Mouse (Mus musculus) stomach, postnatal 0 days (tissue): Measurements from ENCODE around the gene C1ql4. TPM values are rescaled to one million over a fixed set of nuclear protein-coding genes. Genes with fewer than 3 reads are reported as not detected.
A peak's percentile ranks its signal among the peaks of the same experiment; 100 is the strongest.
"Not testable (repeated sequence)": the region's sequence is repeated elsewhere in the genome, so short reads cannot be mapped to it uniquely, and the experiment has no call there.

Experiments
- ATAC-seq: fragments of 200-750 bp; cut with Nextera tagmentation; 2 replicates; pipeline ENCODE4 v1.8.0; 2017; ENCODE audit not compliant: low FRiP score, low TSS enrichment
- DNase-seq: peaks from one replicate; pipeline ENCODE4 v3.0.0-alpha.2; 2016; ENCODE audit warnings: low spot score
- H3K27ac ChIP-seq: fragments of 300-500 bp; sonication (generic); replicated peaks from 2 replicates; pipeline ENCODE4 v1.5.1; 2014; ENCODE audit warnings: mild to moderate bottlenecking, control low read depth
- H3K27me3 ChIP-seq: fragments of 300-500 bp; sonication (generic); 2 replicates; pipeline ENCODE4 v1.6.1; 2014; ENCODE audit warnings: low read length; ENCODE audit not compliant: control insufficient read depth, insufficient read depth
- H3K36me3 ChIP-seq: fragments of 300-500 bp; sonication (generic); 2 replicates; pipeline ENCODE4 v1.6.1; 2014; ENCODE audit warnings: low read length, mixed read lengths; ENCODE audit not compliant: control insufficient read depth, insufficient read depth
- H3K4me1 ChIP-seq: fragments of 300-500 bp; sonication (generic); replicated peaks from 2 replicates; pipeline ENCODE4 v1.6.1; 2014; ENCODE audit warnings: antibody characterized with exemption; ENCODE audit not compliant: control insufficient read depth, insufficient read depth
- H3K4me2 ChIP-seq: fragments of 300-500 bp; sonication (generic); replicated peaks from 2 replicates; pipeline ENCODE4 v1.6.1; 2014; ENCODE audit warnings: low read depth, mild to moderate bottlenecking, control low read depth, moderate library complexity
- H3K4me3 ChIP-seq: fragments of 300-500 bp; sonication (generic); 2 replicates; pipeline ENCODE4 v1.5.1; 2014; ENCODE audit warnings: low read depth, low read length, control low read depth
- H3K9ac ChIP-seq: fragments of 300-500 bp; sonication (generic); 2 replicates; pipeline ENCODE4 v1.6.1; 2014; ENCODE audit warnings: mild to moderate bottlenecking, low read length, control low read depth, mixed read lengths
- H3K9me3 ChIP-seq: fragments of 300-500 bp; sonication (generic); 2 replicates; pipeline ENCODE4 v1.6.1; 2016; ENCODE audit warnings: low read length; ENCODE audit not compliant: control insufficient read depth
- CTCF ChIP-seq: IDR thresholded peaks from 2 replicates; pipeline ENCODE4 v1.5.1; 2016; ENCODE audit warnings: antibody characterized with exemption, low read depth, mild to moderate bottlenecking, moderate library complexity
- EP300 ChIP-seq: optimal IDR thresholded peaks from 2 replicates; pipeline ENCODE3; 2016; ENCODE audit warnings: antibody characterized with exemption
- WGBS: fragments of 180-500 bp; shearing (Covaris S2); extraction: QIAGEN DNeasy Blood & Tissue Kit; methylation state at CpG from one replicate; pipeline ENCODE4 v1.1.7; 2014; 5-methylcytosine and 5-hydroxymethylcytosine counted together
- polyA plus RNA-seq: library from polyadenylated mRNA; unstranded; fragments of >200 nt; fragmentation: Nextera tagmentation; extraction: Ambion mirVana; gene quantifications from 2 replicates; pipeline ENCODE4 v1.2.1, GENCODE M21; 2015

Gene C1ql4
- polyA plus RNA-seq, 1 experiment from 2014 or later = not detected

- ATAC-seq (peak; percentile 39), DNase-seq (peak; percentile 46)
- no peak for TF ChIP-seq CTCF
- TF ChIP-seq EP300 = no peak
- H3K4me2 ChIP-seq = peak overlapping the region; percentile 62
- 0 out of 2 replicates have a peak overlapping the region, but pooled peaks have one; percentile 1 for H3K9ac ChIP-seq
- WGBS = under 1% methylated on average over 36 of the region's 37 CpGs
- H3K27me3 ChIP-seq = peaks cover 10% of the 10 kb centered on the region; the same call in 1 of the 2 replicates
- H3K4me1 ChIP-seq = peaks cover 6% of the 10 kb centered on the region; the same call in 1 of the 2 replicates
- H3K36me3 ChIP-seq = no peaks in the 10 kb centered on the region
- no peak overlapping the region for H3K27ac ChIP-seq
- H3K4me3 ChIP-seq = peak overlapping the region; percentile 36
- H3K9me3 ChIP-seq = no peaks in the 10 kb centered on the region
Observed at GRCm38 (mm10) chr15:99055511-99055961, 32.1 kb downstream of the C1ql4 start.

- peak within 1 kb of the TSS; percentile 36 for H3K4me3 ChIP-seq
- no peaks in the 10 kb centered on the region for H3K36me3 ChIP-seq
- peak within 1 kb of the TSS; percentile 62 for H3K4me2 ChIP-seq
- WGBS = 7% methylated on average over 30 of the region's 30 CpGs
- H3K27ac ChIP-seq = no peak within 1 kb of the TSS
- DNase-seq (no peak), ATAC-seq (0 out of 2 replicates have a peak, but pooled peaks have one; percentile 12)
- no peak for TF ChIP-seq CTCF
- TF ChIP-seq EP300 = no peak
- H3K9ac ChIP-seq = 0 out of 2 replicates have a peak within 1 kb of the TSS, but pooled peaks have one; percentile 1
- H3K4me1 ChIP-seq = peaks cover 6% of the 10 kb centered on the region; the same call in 1 of the 2 replicates
- H3K9me3 ChIP-seq = no peaks in the 10 kb centered on the region
- peaks cover 10% of the 10 kb centered on the region; the same call in 1 of the 2 replicates for H3K27me3 ChIP-seq
Observed at GRCm38 (mm10) chr15:99055040-99055439, 32.6 kb downstream of the C1ql4 start, which contains the start of gene Prph. Gene Prph, plus strand, starts transcription at chr15:99055174.

GRCm38 (mm10) chr15:99053373-99053772, 34.2 kb downstream of the C1ql4 start:
- TF ChIP-seq EP300 (no peak), CTCF (no peak)
- peaks cover 10% of the 10 kb centered on the region; the same call in 1 of the 2 replicates for H3K27me3 ChIP-seq
- 13% methylated on average over 9 of the region's 9 CpGs for WGBS

GRCm38 (mm10) chr15:99049473-99050253, 38.0 kb downstream of the C1ql4 start:
- Histone ChIP-seq H3K9me3 (no peaks in the 10 kb centered on the region), H3K36me3 (no peaks in the 10 kb centered on the region), H3K27ac (no peak overlapping the region), H3K27me3 (no peaks in the 10 kb centered on the region), H3K4me3 (no peak overlapping the region), H3K4me1 (peaks cover 3% of the 10 kb centered on the region; the same call in 1 of the 2 replicates), H3K4me2 (no peak overlapping the region), H3K9ac (no peak overlapping the region)
- DNase-seq = peak; percentile 51
- peak; percentile 92 for TF ChIP-seq CTCF
- no peak for TF ChIP-seq EP300
- ATAC-seq = no peak
- 30% methylated on average over 13 of the region's 13 CpGs for WGBS

More at GRCm38 (mm10) chr15:99053373-99053772, 34.2 kb downstream of the C1ql4 start:
- no peak for ATAC-seq
- no peak overlapping the region for H3K27ac ChIP-seq
- H3K9ac ChIP-seq = 0 out of 2 replicates have a peak overlapping the region, but pooled peaks have one; percentile 23
- DNase-seq = peak; percentile 41
- H3K4me2 ChIP-seq = no peak overlapping the region
- no peak overlapping the region for H3K4me3 ChIP-seq
- peaks cover 6% of the 10 kb centered on the region; the same call in 1 of the 2 replicates for H3K4me1 ChIP-seq
- no peaks in the 10 kb centered on the region for H3K9me3 ChIP-seq
- no peaks in the 10 kb centered on the region for H3K36me3 ChIP-seq

GRCm38 (mm10) chr15:99045734-99046133, 41.9 kb downstream of the C1ql4 start:
- 84% methylated on average over 6 of the region's 6 CpGs for WGBS
- H3K9me3 ChIP-seq, H3K9ac ChIP-seq, DNase-seq, H3K27me3 ChIP-seq, H3K27ac ChIP-seq, H3K36me3 ChIP-seq, ATAC-seq, H3K4me2 ChIP-seq, H3K4me3 ChIP-seq, H3K4me1 ChIP-seq: not testable (repeated sequence)

GRCm38 (mm10) chr15:99044854-99045253, 42.8 kb downstream of the C1ql4 start:
- ATAC-seq (peak; percentile 79), DNase-seq (peak; percentile 73)
- Histone ChIP-seq H3K27ac (no peak overlapping the region), H3K9ac (no peak overlapping the region), H3K9me3 (no peaks in the 10 kb centered on the region), H3K4me2 (no peak overlapping the region), H3K4me3 (no peak overlapping the region), H3K36me3 (no peaks in the 10 kb centered on the region), H3K4me1 (no peaks in the 10 kb centered on the region), H3K27me3 (no peaks in the 10 kb centered on the region)
- TF ChIP-seq EP300 = no peak
- TF ChIP-seq CTCF = no peak
- 32% methylated on average over 3 of the region's 3 CpGs for WGBS
